Mouse (Mus musculus): Measurements from ENCODE around the gene Rec114. TPM values are rescaled to one million over a fixed set of nuclear protein-coding genes. Genes with fewer than 3 reads are reported as not detected.

The Rec114 gene
- polyA plus RNA-seq, 1 experiment from 2014 or later, result 6.9 TPM

DNA sequence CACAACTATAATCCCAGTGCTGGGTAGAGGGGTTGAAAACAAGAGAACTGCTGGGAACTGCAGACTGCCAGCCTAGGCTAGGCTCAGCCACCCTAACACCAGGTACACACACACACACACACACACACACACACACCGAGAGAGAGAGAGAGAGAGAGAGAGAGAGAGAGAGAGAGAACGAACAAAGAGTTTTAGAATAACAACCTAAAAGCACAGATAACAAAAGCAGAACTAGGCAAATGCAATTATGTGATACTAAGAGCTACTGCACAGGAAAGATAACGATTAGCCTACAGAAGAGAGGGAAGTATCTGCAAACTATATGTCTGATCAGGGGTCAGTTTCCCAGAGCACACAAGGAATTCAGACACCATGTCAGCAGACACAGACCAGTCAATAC is 24.8 kb downstream of the Rec114 start:
- Histone ChIP-seq H3K4me2 (ENCODE audit: low read length) (no peak overlapping the region), H3K27ac (replicated peaks in 1 of 2; ENCODE audit: control insufficient read depth in 1 of 2, insufficient read depth in 1 of 2, low read depth in 2 of 2, low read length in 2 of 2) (no peak overlapping the region), H3K9me3 (ENCODE audit: control insufficient read depth, low read length) (no peaks in the 10 kb centered on the region), H3K9ac (ENCODE audit: low read length) (no peak overlapping the region), H3K4me1 (ENCODE audit: control insufficient read depth in 2 of 2, insufficient read depth in 2 of 2, low read length in 2 of 2) (peaks cover 0 to 5% of the 10 kb centered on the region in 2 experiments; a peak in 1 of 4 replicates), H3K4me3 (ENCODE audit: control insufficient read depth in 1 of 2, insufficient read depth in 1 of 2, low read depth in 1 of 2, low read length in 2 of 2) (no peak overlapping the region), H3K36me3 (ENCODE audit: control insufficient read depth, insufficient read depth, low read length) (no peaks in the 10 kb centered on the region), H3K27me3 (ENCODE audit: control insufficient read depth, insufficient read depth, low read length) (no peaks in the 10 kb centered on the region)
- ATAC-seq (ENCODE audit: insufficient number of reproducible peaks, insufficient read depth, low FRiP score, low read depth), result no peak; the same call in 1 of the 2 replicates
- 37% methylated on average over 3 of the region's 3 CpGs for WGBS

- no peak overlapping the region for H3K9ac ChIP-seq (ENCODE audit: low read length)
- H3K27ac ChIP-seq (replicated peaks in 1 of 2; ENCODE audit: control insufficient read depth in 1 of 2, insufficient read depth in 1 of 2, low read depth in 2 of 2, low read length in 2 of 2), result no peak overlapping the region
- H3K4me2 ChIP-seq (ENCODE audit: low read length), result no peak overlapping the region
- no peaks in the 10 kb centered on the region for H3K27me3 ChIP-seq (ENCODE audit: control insufficient read depth, insufficient read depth, low read length)
- no peak for ATAC-seq (ENCODE audit: insufficient number of reproducible peaks, insufficient read depth, low FRiP score, low read depth)
- peaks cover 0 to 3% of the 10 kb centered on the region in 2 experiments; a peak in 1 of 4 replicates for H3K4me1 ChIP-seq (ENCODE audit: control insufficient read depth in 2 of 2, insufficient read depth in 2 of 2, low read length in 2 of 2)
- no peaks in the 10 kb centered on the region for H3K9me3 ChIP-seq (ENCODE audit: control insufficient read depth, low read length)
- WGBS, result 56% methylated on average over 2 of the region's 2 CpGs
- no peak overlapping the region for H3K4me3 ChIP-seq (ENCODE audit: control insufficient read depth in 1 of 2, insufficient read depth in 1 of 2, low read depth in 1 of 2, low read length in 2 of 2)
- no peaks in the 10 kb centered on the region for H3K36me3 ChIP-seq (ENCODE audit: control insufficient read depth, insufficient read depth, low read length)
Observed at GRCm38 (mm10) chr9:58716886-58717285, 26.9 kb downstream of the Rec114 start.

DNA sequence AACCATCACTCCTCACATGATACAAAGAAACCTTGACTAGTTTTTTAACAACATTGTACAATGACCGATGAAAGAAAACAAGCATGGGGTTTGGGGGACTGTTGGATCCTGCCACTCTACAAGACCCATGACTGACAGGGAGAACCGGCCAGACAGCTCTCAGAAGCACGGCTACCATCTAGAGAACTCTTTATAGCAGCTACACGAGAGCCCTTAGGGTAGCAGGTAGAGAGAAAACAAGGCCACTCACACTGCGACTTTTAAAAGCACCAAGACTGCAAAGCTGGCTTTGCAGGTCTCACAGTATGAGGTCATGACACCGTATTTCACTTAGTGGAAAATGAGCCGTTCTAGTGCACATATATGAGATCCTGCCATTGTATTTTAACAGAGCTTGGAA is 33.1 kb downstream of the Rec114 start:
- H3K4me3 ChIP-seq (ENCODE audit: control insufficient read depth in 1 of 2, insufficient read depth in 1 of 2, low read depth in 1 of 2, low read length in 2 of 2), result no peak overlapping the region
- H3K9me3 ChIP-seq (ENCODE audit: control insufficient read depth, low read length), result no peaks in the 10 kb centered on the region
- H3K4me2 ChIP-seq (ENCODE audit: low read length), result no peak overlapping the region
- no peak for ATAC-seq (ENCODE audit: insufficient number of reproducible peaks, insufficient read depth, low FRiP score, low read depth)
- WGBS, result 69% methylated on average over 7 of the region's 7 CpGs
- H3K27me3 ChIP-seq (ENCODE audit: control insufficient read depth, insufficient read depth, low read length), result no peaks in the 10 kb centered on the region
- no peak overlapping the region for H3K27ac ChIP-seq (replicated peaks in 1 of 2; ENCODE audit: control insufficient read depth in 1 of 2, insufficient read depth in 1 of 2, low read depth in 2 of 2, low read length in 2 of 2)
- no peak overlapping the region for H3K9ac ChIP-seq (ENCODE audit: low read length)
- H3K4me1 ChIP-seq (ENCODE audit: control insufficient read depth in 2 of 2, insufficient read depth in 2 of 2, low read length in 2 of 2), result no peaks in the 10 kb centered on the region; a peak in 1 of 4 replicates
- H3K36me3 ChIP-seq (ENCODE audit: control insufficient read depth, insufficient read depth, low read length), result no peaks in the 10 kb centered on the region

DNA sequence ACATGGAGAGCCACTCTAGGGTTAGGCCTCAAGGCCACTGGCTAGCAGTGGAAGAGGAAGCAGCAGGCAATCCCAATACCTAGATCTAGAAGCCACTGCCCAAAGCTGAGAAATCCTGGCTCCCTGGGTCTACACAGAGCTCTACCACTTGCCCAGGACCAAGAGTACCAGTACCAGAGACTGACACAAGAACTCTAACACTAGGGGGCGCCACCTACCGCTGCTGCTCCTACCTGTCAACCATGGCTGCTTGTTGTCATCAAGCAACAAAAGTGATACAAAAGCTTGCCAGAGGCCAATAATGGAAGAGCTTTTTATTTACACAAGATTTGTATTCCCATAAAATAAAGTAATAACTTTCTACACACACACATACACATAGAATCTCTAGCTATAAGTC is 33.8 kb downstream of the Rec114 start:
- no peaks in the 10 kb centered on the region for H3K27me3 ChIP-seq (ENCODE audit: control insufficient read depth, insufficient read depth, low read length)
- H3K27ac ChIP-seq (replicated peaks in 1 of 2; ENCODE audit: control insufficient read depth in 1 of 2, insufficient read depth in 1 of 2, low read depth in 2 of 2, low read length in 2 of 2), result no peak overlapping the region
- H3K9me3 ChIP-seq (ENCODE audit: control insufficient read depth, low read length), result no peaks in the 10 kb centered on the region
- H3K4me1 ChIP-seq (ENCODE audit: control insufficient read depth in 2 of 2, insufficient read depth in 2 of 2, low read length in 2 of 2), result no peaks in the 10 kb centered on the region; a peak in 1 of 4 replicates
- no peak overlapping the region for H3K9ac ChIP-seq (ENCODE audit: low read length)
- H3K4me2 ChIP-seq (ENCODE audit: low read length), result no peak overlapping the region
- ATAC-seq (ENCODE audit: insufficient number of reproducible peaks, insufficient read depth, low FRiP score, low read depth), result no peak
- no peak overlapping the region for H3K4me3 ChIP-seq (ENCODE audit: control insufficient read depth in 1 of 2, insufficient read depth in 1 of 2, low read depth in 1 of 2, low read length in 2 of 2)
- 0% methylated on average over 2 of the region's 2 CpGs for WGBS
- H3K36me3 ChIP-seq (ENCODE audit: control insufficient read depth, insufficient read depth, low read length), result no peaks in the 10 kb centered on the region

DNA sequence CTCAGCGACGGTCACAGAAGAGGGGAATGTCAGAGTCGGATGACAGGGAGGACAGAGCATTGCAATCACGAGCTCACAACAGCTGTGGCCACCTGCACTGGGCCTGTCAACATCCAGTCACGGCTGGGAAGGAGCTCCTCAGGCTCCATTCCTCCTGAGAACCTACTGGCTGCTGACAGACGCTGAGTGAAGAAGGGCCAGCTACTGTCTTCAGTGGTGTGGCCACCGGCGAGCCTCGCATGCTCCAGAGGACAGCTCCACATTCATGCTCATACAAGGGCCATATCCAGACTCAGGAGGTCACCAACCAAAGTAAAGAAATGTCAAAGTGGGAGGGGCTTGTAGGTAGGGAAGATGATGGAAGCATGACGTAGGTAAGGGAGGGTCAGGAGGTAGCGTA is 36.0 kb downstream of the Rec114 start:
- WGBS, result 63% methylated on average over 11 of the region's 11 CpGs
- no peak overlapping the region for H3K9ac ChIP-seq (ENCODE audit: low read length)
- H3K27ac ChIP-seq (replicated peaks in 1 of 2; ENCODE audit: control insufficient read depth in 1 of 2, insufficient read depth in 1 of 2, low read depth in 2 of 2, low read length in 2 of 2), result no peak overlapping the region

GRCm38 (mm10) chr9:58706024-58706423 is 37.7 kb downstream of the Rec114 start:
- Histone ChIP-seq H3K9ac (ENCODE audit: low read length) (no peak overlapping the region), H3K4me3 (ENCODE audit: control insufficient read depth in 1 of 2, insufficient read depth in 1 of 2, low read depth in 1 of 2, low read length in 2 of 2) (no peak overlapping the region), H3K9me3 (ENCODE audit: control insufficient read depth, low read length) (no peaks in the 10 kb centered on the region), H3K27me3 (ENCODE audit: control insufficient read depth, insufficient read depth, low read length) (no peaks in the 10 kb centered on the region), H3K36me3 (ENCODE audit: control insufficient read depth, insufficient read depth, low read length) (no peaks in the 10 kb centered on the region), H3K4me2 (ENCODE audit: low read length) (no peak overlapping the region), H3K4me1 (ENCODE audit: control insufficient read depth in 2 of 2, insufficient read depth in 2 of 2, low read length in 2 of 2) (no peaks in the 10 kb centered on the region; a peak in 2 of 4 replicates), H3K27ac (replicated peaks in 1 of 2; ENCODE audit: control insufficient read depth in 1 of 2, insufficient read depth in 1 of 2, low read depth in 2 of 2, low read length in 2 of 2) (no peak overlapping the region)
- ATAC-seq (ENCODE audit: insufficient number of reproducible peaks, insufficient read depth, low FRiP score, low read depth), result no peak
- WGBS, result 73% methylated on average over 7 of the region's 7 CpGs

More for the DNA sequence above, 36.0 kb downstream of the Rec114 start:
- ATAC-seq (ENCODE audit: insufficient number of reproducible peaks, insufficient read depth, low FRiP score, low read depth), result no peak
- no peaks in the 10 kb centered on the region for H3K27me3 ChIP-seq (ENCODE audit: control insufficient read depth, insufficient read depth, low read length)
- H3K9me3 ChIP-seq (ENCODE audit: control insufficient read depth, low read length), result no peaks in the 10 kb centered on the region
- no peak overlapping the region for H3K4me3 ChIP-seq (ENCODE audit: control insufficient read depth in 1 of 2, insufficient read depth in 1 of 2, low read depth in 1 of 2, low read length in 2 of 2)
- no peaks in the 10 kb centered on the region; a peak in 1 of 4 replicates for H3K4me1 ChIP-seq (ENCODE audit: control insufficient read depth in 2 of 2, insufficient read depth in 2 of 2, low read length in 2 of 2)
- H3K36me3 ChIP-seq (ENCODE audit: control insufficient read depth, insufficient read depth, low read length), result no peaks in the 10 kb centered on the region
- no peak overlapping the region for H3K4me2 ChIP-seq (ENCODE audit: low read length)

DNA sequence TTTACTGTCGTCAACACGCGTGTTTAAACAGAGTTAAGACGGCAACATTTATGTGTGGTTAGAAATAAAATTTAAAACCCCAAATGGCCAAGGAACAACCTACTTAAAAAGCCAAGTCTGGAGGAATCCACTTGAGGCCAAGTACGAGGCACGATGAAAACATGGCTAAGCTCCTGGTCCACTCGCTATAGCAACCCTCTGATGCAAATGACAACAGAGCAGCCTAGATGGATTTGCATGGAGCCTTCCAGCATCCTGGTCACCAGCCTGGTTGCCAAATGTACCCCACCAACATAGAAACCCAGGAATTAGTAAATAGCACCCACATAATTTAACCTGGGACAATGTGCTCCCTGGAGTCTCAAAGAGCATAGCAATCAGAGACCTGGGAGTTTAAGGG is 40.0 kb downstream of the Rec114 start:
- Histone ChIP-seq H3K27ac (replicated peaks in 1 of 2; ENCODE audit: control insufficient read depth in 1 of 2, insufficient read depth in 1 of 2, low read depth in 2 of 2, low read length in 2 of 2) (no peak overlapping the region), H3K9me3 (ENCODE audit: control insufficient read depth, low read length) (no peaks in the 10 kb centered on the region), H3K27me3 (ENCODE audit: control insufficient read depth, insufficient read depth, low read length) (no peaks in the 10 kb centered on the region), H3K36me3 (ENCODE audit: control insufficient read depth, insufficient read depth, low read length) (no peaks in the 10 kb centered on the region), H3K4me3 (ENCODE audit: control insufficient read depth in 1 of 2, insufficient read depth in 1 of 2, low read depth in 1 of 2, low read length in 2 of 2) (no peak overlapping the region), H3K4me2 (ENCODE audit: low read length) (no peak overlapping the region), H3K9ac (ENCODE audit: low read length) (no peak overlapping the region), H3K4me1 (ENCODE audit: control insufficient read depth in 2 of 2, insufficient read depth in 2 of 2, low read length in 2 of 2) (no peaks in the 10 kb centered on the region; a peak in 2 of 4 replicates)
- 84% methylated on average over 7 of the region's 7 CpGs for WGBS
- ATAC-seq (ENCODE audit: insufficient number of reproducible peaks, insufficient read depth, low FRiP score, low read depth), result no peak

- Histone ChIP-seq H3K27me3 (ENCODE audit: control insufficient read depth, insufficient read depth, low read length) (no peaks in the 10 kb centered on the region), H3K4me1 (ENCODE audit: control insufficient read depth in 2 of 2, insufficient read depth in 2 of 2, low read length in 2 of 2) (no peaks in the 10 kb centered on the region; a peak in 2 of 4 replicates), H3K4me2 (ENCODE audit: low read length) (no peak overlapping the region), H3K9ac (ENCODE audit: low read length) (no peak overlapping the region), H3K36me3 (ENCODE audit: control insufficient read depth, insufficient read depth, low read length) (no peaks in the 10 kb centered on the region), H3K4me3 (ENCODE audit: control insufficient read depth in 1 of 2, insufficient read depth in 1 of 2, low read depth in 1 of 2, low read length in 2 of 2) (no peak overlapping the region), H3K9me3 (ENCODE audit: control insufficient read depth, low read length) (no peaks in the 10 kb centered on the region), H3K27ac (replicated peaks in 1 of 2; ENCODE audit: control insufficient read depth in 1 of 2, insufficient read depth in 1 of 2, low read depth in 2 of 2, low read length in 2 of 2) (no peak overlapping the region)
- no peak for ATAC-seq (ENCODE audit: insufficient number of reproducible peaks, insufficient read depth, low FRiP score, low read depth)
- 96% methylated on average over 2 of the region's 2 CpGs for WGBS
Observed at GRCm38 (mm10) chr9:58701751-58702150, 42.0 kb downstream of the Rec114 start.

All from heart, embryonic 14.5 days (tissue).